In the genomic region with DNA sequence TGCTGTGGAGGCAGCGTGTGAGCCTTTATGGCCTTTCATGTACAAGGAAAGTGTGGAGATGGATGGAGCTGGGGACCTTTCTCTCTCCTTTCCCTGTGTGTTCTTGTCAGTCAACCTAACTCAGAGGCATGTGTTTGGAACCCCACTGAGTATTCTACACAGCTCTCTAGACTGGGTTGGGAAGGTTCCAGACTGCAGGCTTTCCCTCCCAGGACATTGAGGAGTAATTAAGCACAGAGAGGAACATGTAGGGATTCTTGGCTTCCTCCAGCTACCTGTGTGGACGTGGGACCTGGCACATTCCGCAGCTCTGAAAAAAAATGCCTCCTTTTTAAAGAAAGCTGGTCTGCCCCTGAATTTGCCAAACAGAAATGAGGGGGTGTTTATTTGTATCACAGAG, we compare ENCODE assay signal across 27 mouse cellular contexts.
DNase-seq lines count a peak whose midpoint lies in the region; ATAC-seq lines count a peak whose summit lies in the region.
"Had no signal": no experiment of that assay in that cellular context is flagged by ENCODE, and none has a peak within 500 bp of the region (broad histone marks: within the 10 kb centered on the region; RNA-seq: fewer than 3 reads in every experiment).

No protein-coding gene starts in this region.

- H3K4me3 ChIP-seq in intestine, embryonic 16.5 days (ENCODE audit: low read length): no peak overlapping the region
- H3K4me3 ChIP-seq: forebrain, embryonic 15.5 days; heart, adult 2 months; hindbrain, embryonic 12.5 days; intestine, embryonic 15.5 days; left cerebral cortex, adult 2 months; limb, embryonic 13.5 days; lung, embryonic 15.5 days; midbrain, embryonic 10.5 days; midbrain, embryonic 15.5 days; neural tube, embryonic 15.5 days; stomach, embryonic 15.5 days had no signal

- no peaks in the 10 kb centered on the region for H3K36me3 ChIP-seq in intestine, embryonic 16.5 days (ENCODE audit: control insufficient read depth, insufficient read depth, low read length)
- H3K36me3 ChIP-seq: forebrain, embryonic 15.5 days; hindbrain, embryonic 12.5 days; intestine, embryonic 15.5 days; limb, embryonic 13.5 days; lung, embryonic 15.5 days; midbrain, embryonic 10.5 days; midbrain, embryonic 15.5 days; neural tube, embryonic 15.5 days; stomach, embryonic 15.5 days had no signal

- H3K27ac ChIP-seq in intestine, embryonic 16.5 days (ENCODE audit: low read length): no peak overlapping the region
- H3K27ac ChIP-seq: forebrain, embryonic 15.5 days; heart, adult 2 months; hindbrain, embryonic 12.5 days; hindbrain, postnatal 0 days; intestine, embryonic 15.5 days; left cerebral cortex, adult 2 months; limb, embryonic 13.5 days; lung, embryonic 15.5 days; midbrain, embryonic 10.5 days; midbrain, embryonic 15.5 days; neural tube, embryonic 15.5 days; stomach, embryonic 15.5 days had no signal

- peak; percentile 35; the same call in 1 of the 2 replicates for ATAC-seq in frontal cortex, adult (ENCODE audit: low TSS enrichment)
- no peak for ATAC-seq in intestine, embryonic 16.5 days
- ATAC-seq: forebrain, embryonic 15.5 days; hindbrain, postnatal 0 days; intestine, embryonic 15.5 days; midbrain, embryonic 15.5 days; Patski had no signal

- H3K27me3 ChIP-seq in intestine, embryonic 16.5 days (replicated peaks; ENCODE audit: control insufficient read depth, insufficient read depth, low read length): no peaks in the 10 kb centered on the region
- H3K27me3 ChIP-seq: forebrain, embryonic 15.5 days; hindbrain, embryonic 12.5 days; intestine, embryonic 15.5 days; limb, embryonic 13.5 days; lung, embryonic 15.5 days; midbrain, embryonic 15.5 days; neural tube, embryonic 15.5 days; stomach, embryonic 15.5 days had no signal

- H3K9ac ChIP-seq in intestine, embryonic 16.5 days (ENCODE audit: low read depth, low read length): no peak overlapping the region
- H3K9ac ChIP-seq: forebrain, embryonic 15.5 days; hindbrain, embryonic 12.5 days; intestine, embryonic 15.5 days; limb, embryonic 13.5 days; lung, embryonic 15.5 days; midbrain, embryonic 15.5 days; neural tube, embryonic 15.5 days; stomach, embryonic 15.5 days had no signal

- H3K4me1 ChIP-seq in intestine, embryonic 16.5 days (ENCODE audit: control insufficient read depth, insufficient read depth, low read length): no peaks in the 10 kb centered on the region
- H3K4me1 ChIP-seq: forebrain, embryonic 15.5 days; intestine, embryonic 15.5 days; limb, embryonic 13.5 days; lung, embryonic 15.5 days; stomach, embryonic 15.5 days had no signal

- no peak overlapping the region for H3K4me2 ChIP-seq in intestine, embryonic 16.5 days (ENCODE audit: low read depth, low read length)
- H3K4me2 ChIP-seq: forebrain, embryonic 15.5 days; hindbrain, embryonic 12.5 days; intestine, embryonic 15.5 days; limb, embryonic 13.5 days; liver, embryonic 11.5 days; lung, embryonic 15.5 days; midbrain, embryonic 15.5 days; neural tube, embryonic 15.5 days; stomach, embryonic 15.5 days had no signal

- 72% methylated on average over 3 of the region's 3 CpGs for WGBS in intestine, embryonic 16.5 days

- DNase-seq in frontal cortex, postnatal 14 days (ENCODE audit: low spot score in 2 of 2): no peak
- peak; percentile 66 for DNase-seq in cerebellum, adult 11-12 months
- peak; percentile 69 for DNase-seq in cerebellum, adult 9-11 months
- no peak for DNase-seq in heart, adult 8-10 months (ENCODE audit: low spot score)
- DNase-seq in layer of hippocampus, adult 18-20 months (ENCODE audit: low spot score in 2 of 2): no peak
- DNase-seq: adrenal gland, postnatal 10 days; heart, adult 2 months; kidney, adult 9 months; kidney, postnatal 10 days; right cerebral cortex, postnatal 25 days; thymus, adult 18-20 months; thymus, postnatal 25 days had no signal

- no peaks in the 10 kb centered on the region for H3K9me3 ChIP-seq in intestine, embryonic 16.5 days (ENCODE audit: control insufficient read depth, low read length)
- H3K9me3 ChIP-seq: forebrain, embryonic 15.5 days; hindbrain, embryonic 12.5 days; intestine, embryonic 15.5 days; limb, embryonic 13.5 days; lung, embryonic 15.5 days; midbrain, embryonic 10.5 days; midbrain, embryonic 15.5 days; neural tube, embryonic 15.5 days; stomach, embryonic 15.5 days had no signal

Comparison
In these comparisons a context has a peak if more than half of its experiments do, and no peak if none do; other contexts are left out.
1. DNase-seq: peak in cerebellum, adult 11-12 months (single experiment) and cerebellum, adult 9-11 months (single experiment); none in frontal cortex, postnatal 14 days (0 of 2), heart, adult 8-10 months (single experiment) and layer of hippocampus, adult 18-20 months (0 of 2).